Mouse (Mus musculus) olfactory bulb, adult 2 months (tissue): ENCODE results near the gene Rprd2.

Source experiments
- CTCF ChIP-seq: fragments of 200-500 bp; IDR thresholded peaks from 2 replicates; pipeline ENCODE4 v1.5.1; 2012; ENCODE audit warnings: low read depth, mild to moderate bottlenecking, low read length, moderate library complexity; ENCODE audit not compliant: insufficient read depth
- POLR2A ChIP-seq: fragments of 200-500 bp; IDR thresholded peaks from 2 replicates; pipeline ENCODE4 v1.6.1; 2012; ENCODE audit warnings: mild to moderate bottlenecking, low read depth, low read length, moderate library complexity; ENCODE audit not compliant: insufficient read depth

GRCm38 (mm10) chr3:95798756-95799155 lies 19.9 kb downstream of the Rprd2 start:
- TF ChIP-seq CTCF = no peak
- no peak for TF ChIP-seq POLR2A
